Mouse (Mus musculus): ENCODE results near the gene Gm10134.

The Gm10134 gene

DNA sequence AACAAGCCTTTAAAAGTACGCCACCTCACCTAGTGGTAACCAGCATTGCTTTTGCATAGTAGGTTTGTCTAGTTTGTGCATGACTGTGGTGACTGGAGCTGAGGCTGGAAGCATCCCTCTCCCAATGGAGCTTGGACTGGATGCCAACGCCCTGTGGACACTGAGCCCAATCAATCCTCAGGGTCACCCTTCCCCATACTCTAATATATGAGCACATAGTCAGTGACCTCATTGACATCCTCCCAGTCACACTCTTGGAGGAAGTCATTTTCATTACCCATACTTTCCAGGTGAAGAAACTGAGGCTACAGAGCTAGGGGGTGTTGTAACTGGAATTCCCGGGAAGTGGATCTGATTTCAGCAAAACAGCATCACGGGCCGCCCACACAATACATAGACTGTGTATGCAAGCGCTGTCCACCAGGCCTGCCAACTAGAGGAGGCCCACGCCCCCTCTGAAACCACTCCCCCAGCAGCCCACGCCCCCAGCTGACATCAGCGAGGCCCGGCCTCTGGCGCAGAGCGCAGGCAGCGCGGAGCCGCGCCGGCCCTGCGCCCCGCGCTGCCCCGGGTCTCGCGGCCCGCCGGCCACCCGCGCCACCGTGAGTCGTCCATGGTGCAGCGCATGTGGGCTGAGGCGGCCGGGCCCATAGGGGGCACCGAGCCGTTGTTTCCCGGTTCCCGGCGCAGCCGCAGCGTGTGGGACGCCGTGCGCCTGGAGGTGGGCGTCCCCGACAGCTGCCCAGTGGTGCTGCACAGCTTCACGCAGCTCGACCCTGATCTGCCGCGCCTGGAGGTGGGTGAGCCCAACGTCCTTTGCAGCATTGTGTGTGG lies 27.3 kb downstream of the Gm10134 start:
- peak; percentile 67 for DNase-seq (ENCODE audit: low read depth, low spot score)

DNA sequence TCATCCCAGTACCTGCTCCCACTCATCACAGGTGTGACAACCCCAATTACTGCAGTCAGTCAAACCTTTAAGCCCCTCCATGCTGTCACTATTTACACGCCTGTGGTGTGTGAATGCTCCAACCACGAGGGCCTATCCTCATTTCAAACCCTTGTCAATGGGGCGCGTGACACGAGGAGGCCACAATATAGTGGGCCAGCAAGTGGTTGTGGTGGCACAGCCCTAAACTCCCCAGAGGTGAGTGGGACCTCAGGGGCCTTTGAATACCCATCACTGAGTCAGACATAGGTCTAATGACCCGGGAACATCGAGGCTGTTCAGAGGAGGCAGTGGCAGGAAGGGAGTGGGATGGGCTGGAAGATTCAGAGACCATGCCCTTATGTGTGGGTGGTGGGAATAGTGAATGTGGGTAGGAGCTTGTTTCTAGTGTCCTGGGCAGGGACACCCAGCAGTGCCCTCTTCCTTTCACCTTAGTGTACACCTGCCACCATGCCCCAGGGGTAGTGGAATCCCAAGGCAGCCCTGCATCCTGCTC lies 28.1 kb downstream of the Gm10134 start:
- DNase-seq (ENCODE audit: low read depth, low spot score): no peak

DNA sequence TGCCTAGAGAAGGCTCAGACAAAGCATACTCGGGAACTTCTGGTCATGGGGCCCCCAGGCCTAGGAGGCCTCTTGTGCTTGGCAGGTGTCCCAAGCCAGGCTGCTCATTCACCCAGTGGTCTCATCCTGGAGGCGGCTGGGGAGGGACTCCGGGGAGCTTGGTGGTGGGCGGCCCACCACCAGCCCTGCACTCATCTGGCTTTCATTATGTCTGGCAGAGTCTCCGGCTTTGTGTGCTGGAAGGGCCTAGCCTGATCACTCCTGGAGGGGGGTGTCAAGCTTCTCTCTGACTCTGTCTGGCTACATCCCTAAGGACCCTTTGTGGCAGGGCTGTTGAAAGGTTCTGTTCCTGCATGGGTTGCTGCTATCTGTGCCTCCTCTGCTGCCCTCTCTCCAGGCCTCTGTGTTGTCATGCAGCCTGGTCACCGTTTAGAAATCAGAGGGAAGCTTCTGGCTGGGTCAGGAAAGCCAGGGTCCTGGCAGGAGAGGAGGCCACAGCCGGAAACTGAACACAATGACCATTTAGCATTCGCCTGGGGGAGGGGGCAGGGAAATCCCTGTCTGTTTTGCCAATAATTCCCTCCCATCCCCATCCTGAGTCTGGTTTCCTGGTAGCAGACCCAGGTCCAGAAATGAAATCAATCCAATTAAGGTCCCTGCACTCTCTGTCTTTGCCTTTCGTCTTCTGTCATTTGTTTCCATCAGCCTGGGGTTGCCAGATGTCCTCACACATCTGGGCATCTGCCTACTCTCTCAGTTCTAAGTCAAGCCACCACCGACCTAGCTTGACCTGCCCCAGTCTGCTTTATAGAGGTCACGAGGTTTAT lies 28.8 kb downstream of the Gm10134 start:
- DNase-seq (ENCODE audit: low read depth, low spot score): no peak

DNA sequence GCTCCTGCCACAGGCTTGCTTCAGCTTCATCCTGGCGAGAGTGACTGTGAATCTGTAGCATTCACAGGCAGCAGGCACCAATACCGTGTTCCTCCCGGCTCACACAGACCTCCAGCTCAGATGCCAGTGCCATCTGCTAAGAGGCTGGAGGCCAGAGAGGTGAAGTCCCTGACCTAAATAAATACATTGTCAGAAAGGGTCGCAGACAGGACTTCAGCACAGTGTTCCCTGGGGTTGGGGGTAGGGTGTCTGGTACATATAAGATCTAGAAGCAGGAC lies 29.3 kb downstream of the Gm10134 start:
- no peak for DNase-seq (ENCODE audit: low read depth, low spot score)

DNA sequence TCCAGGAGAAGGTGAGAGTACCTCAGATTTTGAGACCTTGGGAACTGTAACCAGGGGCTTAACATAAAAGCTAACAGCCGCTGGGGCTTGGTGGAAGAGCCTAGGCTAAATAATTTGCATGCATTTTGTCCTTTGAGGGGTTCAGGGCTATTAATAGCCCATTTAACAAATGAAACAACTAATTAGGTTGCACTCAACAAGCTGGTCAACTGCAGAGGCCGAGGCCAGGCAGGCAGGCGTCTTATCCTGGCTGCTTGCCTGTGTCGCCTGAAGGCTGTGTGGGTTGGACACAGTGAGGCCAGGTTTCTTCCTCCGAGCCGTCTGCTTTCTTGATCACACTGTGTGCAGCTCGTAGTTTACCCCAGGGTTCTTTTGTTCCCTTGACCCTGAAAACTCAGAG lies 29.8 kb downstream of the Gm10134 start:
- no peak for DNase-seq (ENCODE audit: low read depth, low spot score)

DNA sequence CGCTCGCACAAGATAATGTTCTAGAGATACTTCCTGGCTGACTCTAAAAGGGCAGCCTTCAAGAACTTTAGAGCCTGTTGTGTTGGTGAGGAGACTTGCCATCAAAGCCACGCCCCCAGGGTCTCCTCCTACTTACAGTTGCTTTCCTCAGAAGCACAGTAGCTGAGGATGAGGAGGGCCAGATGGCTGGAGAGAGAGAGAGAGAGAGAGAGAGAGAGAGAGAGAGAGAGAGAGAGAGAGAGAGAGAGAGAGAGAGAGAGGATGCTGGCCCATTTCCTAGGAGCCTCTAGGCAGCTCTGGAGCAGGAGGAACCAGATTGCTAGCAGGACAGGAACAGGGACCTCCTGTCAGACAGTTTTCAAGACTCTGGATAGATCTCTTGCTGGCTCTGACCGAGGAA lies 30.3 kb downstream of the Gm10134 start:
- DNase-seq (ENCODE audit: low read depth, low spot score): no peak

DNA sequence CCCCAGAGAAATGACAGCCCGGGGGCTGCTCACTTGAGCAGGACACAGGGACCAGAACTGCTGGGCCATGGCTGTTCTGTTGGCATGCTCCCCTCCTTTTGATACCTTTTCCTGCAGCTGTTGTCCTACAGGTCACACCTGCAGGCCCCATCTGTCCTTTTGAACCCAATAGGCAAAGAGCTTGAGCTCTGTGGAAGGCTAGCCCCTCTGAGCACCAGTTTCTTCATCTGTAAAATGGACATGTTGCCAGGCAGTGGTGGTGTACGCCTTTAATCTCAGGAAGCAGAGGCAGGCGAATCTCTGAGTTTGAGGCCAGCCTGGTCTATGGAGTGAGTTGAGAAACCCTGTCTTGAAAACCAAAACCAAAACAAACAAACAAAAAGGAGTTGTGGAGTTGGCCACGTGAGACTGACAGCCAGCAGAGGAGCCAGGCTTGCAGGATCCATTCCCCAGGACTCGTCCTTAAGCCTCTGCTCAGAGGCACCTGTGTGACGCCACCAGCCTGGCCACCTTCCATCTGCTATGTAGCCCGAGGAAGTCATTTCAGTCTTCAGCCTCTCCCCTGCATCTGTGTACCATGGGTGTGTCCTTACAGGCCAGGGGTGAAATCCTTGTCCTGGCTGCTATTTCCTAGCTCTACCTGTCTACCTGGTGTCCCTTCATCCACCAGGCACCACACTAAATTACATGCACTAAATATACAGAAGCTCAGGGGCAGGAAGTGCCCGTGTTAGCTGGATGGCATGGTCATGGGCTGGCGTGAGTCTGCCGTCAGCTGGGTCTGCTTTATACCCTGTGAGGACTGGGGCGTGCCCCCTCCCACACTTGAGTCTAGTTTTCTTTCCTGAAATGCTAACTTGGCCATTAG lies 31.1 kb downstream of the Gm10134 start:
- no peak for DNase-seq (ENCODE audit: low read depth, low spot score)

DNA sequence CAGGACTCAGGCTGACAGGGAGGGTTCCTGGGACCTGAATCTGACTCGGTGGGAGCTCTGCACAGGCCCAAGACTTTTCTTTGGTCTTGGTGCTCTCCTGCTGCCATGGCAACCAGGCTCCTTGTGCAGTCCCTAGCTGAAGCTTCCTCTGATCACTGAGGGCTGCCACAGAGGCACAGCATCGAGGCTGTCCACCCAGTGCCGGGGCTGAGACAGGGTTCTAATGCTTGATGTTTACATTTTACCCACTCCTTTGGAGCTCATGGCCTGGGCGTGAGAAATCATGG lies 31.7 kb downstream of the Gm10134 start:
- DNase-seq (ENCODE audit: low read depth, low spot score): no peak

DNA sequence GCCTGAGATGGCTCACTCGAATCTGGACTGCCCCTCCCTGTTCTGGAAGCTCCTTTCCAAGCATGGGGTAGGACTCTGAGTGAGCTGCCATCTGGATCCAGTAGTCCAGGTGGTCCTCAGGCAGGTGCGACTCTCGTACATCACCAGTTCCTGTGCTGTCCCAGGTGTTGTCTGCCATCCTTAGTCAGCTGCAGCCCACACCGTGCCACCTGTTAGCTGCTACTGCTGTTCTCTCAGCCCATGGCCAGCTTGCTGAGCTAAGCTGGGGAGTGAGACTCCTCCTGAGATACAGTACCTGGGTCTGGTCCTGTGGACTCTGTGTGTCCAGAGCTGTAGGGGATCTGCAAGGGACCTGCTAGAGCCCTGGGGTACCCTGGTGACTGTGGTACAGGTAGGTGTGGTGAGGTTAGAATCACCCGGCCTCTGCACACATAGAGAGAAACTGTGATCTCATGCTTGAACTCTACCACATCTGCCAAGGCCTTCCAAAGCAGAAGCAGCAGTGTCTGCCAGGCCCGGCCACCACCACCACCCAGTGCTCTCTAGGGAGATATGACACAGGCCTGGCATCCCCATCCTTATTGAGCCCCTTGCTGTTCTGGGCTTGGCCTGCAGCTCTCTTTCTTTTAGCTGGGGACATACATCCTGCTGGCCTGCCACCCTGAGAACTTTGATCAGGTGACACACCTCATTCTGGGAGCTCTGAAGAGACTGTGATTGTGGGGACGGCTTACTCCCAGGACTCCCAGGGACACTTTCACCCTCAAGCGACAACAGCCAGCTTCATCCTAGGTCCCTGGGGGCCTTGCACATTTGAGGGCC lies 32.3 kb downstream of the Gm10134 start:
- DNase-seq (ENCODE audit: low read depth, low spot score): no peak

DNA sequence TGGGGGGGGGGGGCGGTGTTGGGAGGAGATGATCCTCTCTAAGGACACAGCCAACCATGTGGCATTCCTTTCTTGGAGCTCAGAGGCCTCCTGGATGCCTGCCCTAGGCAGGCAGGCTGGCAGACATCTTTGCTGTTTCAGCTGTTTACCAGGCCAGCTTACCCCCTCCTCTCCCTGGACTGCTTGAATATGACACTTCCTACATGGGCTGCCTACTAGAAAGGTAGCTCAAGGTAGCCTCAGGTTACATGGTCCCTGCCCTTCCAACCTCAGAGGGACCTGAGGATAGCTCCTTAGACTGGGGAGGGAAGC lies 32.9 kb downstream of the Gm10134 start:
- no peak for DNase-seq (ENCODE audit: low read depth, low spot score)

DNA sequence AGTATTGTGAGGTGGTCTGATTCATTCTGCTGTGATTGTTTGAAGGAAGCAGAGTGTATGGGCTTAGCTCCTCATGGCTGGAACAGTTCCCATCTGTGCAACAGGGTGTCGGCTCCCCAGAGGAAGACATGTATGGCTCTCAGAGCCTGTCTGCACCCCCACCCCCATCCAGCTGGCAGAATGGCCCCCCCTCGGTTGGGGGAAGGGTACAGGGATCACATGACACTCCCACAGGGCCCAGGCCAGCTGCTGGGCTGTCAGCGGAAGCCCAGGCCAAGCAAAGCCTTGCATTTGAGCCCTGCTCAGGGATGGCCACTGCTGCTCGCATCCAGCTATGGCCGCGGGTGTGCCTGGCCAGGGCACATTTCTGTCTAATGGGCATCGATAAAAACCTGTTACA lies 33.3 kb downstream of the Gm10134 start:
- DNase-seq (ENCODE audit: low read depth, low spot score): no peak

DNA sequence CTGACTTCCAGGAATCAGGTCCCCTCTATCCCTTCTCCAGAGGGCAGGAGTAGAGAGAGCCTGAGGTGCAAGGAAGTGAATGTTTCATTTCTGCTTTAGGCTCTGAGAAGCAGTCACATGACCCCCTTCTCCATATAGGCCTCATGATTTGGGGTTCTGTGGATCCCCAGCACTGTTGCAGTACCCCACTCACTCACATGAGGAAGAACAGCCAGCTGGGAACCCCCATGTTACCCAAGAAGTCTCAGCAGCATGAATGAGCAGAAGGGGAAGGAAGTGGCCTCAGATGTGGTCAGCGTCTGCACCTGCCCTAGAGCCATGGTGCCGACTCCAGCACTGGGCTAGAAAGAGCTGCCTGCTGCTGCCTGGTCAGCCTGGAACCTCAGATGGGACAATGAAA lies 34.1 kb downstream of the Gm10134 start:
- no peak for DNase-seq (ENCODE audit: low read depth, low spot score)

DNA sequence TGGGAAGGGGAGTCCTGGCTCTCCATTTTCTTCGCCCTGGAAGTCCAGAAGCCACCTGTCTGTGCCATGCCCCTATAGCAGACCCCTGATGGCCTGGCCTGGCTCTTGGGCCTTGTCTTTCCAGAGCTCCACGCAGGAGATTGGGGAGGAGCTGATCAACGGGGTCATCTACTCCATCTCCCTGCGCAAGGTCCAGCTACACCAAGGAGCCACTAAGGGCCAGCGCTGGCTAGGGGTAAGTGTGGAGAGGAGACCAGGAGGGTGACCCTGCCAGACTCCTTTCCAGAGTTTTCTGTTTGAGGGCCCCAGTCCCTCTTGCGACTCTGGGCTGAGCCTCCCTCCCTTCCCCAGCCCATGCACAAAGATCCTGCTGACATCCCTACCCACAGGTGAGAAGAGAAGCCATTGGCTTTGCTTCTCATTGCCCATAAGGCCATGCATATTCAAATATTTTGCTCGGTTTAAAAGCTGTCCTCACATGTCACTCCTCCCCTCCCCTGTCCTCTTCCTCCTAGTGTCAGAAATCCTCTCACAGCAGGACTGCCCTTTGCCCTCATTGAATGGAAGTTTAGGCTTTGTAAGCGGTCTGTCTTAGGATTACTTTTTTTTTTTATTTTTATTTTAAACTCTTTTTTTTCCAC lies 34.8 kb downstream of the Gm10134 start:
- DNase-seq (ENCODE audit: low read depth, low spot score): no peak

DNA sequence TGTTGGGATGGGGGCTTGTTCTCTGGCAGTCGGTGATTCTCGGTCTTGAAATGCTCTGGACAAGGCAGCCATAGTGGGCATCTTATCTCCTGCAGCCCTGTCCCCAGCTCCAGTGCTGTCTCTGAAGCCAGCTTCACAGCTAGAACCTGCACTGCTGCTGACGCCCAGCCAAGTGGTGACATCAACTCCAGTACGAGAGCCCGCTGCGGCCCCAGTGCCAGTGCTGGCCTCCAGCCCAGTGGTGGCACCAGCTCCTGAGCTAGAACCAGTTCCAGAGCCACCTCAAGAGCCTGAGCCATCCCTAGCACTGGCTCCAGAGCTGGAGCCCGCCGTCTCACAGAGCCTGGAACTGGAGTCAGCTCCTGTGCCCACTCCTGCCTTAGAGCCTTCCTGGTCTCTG lies 38.0 kb downstream of the Gm10134 start:
- DNase-seq (ENCODE audit: low read depth, low spot score): no peak

DNA sequence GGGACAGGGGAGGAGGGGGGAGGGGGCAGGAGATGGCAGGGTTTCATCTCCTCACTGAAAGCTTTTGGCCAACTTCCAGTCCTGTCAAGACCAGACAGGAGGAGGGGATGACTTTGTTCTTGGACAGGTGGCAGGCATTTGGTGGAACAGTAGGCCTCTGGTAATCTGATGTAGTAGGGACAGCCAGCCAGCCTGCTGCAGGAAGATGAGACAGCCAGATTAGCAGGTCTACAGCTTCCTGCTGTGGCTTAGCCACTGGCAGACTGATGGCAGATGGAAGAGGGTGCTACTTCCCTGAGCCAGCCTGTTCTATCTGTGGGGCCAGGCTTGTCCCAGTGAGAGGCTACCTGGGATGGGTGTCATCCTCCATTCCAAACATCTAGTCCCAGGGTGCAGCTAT lies 40.1 kb downstream of the Gm10134 start:
- no peak for DNase-seq (ENCODE audit: low read depth, low spot score)

DNA sequence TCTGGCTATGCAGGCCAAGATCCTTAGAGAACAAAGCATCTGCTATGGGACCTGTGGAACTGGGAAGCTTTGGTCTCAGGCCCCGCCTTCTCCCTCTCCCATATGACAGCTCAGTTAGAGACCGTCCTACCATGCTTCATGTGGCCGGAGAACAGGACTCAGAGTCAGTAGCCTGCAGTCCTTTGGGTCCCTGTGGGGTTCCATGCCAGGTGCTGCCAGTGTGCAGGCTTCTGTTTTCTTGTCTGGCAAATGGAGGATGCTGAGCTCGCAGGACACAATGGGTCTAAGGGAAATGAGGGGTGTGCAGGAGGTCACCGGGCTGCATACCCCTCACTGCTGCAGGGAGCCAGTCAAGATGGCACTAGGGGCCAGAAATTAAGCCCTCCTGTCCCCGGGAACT lies 40.7 kb downstream of the Gm10134 start:
- DNase-seq (ENCODE audit: low read depth, low spot score): no peak

DNA sequence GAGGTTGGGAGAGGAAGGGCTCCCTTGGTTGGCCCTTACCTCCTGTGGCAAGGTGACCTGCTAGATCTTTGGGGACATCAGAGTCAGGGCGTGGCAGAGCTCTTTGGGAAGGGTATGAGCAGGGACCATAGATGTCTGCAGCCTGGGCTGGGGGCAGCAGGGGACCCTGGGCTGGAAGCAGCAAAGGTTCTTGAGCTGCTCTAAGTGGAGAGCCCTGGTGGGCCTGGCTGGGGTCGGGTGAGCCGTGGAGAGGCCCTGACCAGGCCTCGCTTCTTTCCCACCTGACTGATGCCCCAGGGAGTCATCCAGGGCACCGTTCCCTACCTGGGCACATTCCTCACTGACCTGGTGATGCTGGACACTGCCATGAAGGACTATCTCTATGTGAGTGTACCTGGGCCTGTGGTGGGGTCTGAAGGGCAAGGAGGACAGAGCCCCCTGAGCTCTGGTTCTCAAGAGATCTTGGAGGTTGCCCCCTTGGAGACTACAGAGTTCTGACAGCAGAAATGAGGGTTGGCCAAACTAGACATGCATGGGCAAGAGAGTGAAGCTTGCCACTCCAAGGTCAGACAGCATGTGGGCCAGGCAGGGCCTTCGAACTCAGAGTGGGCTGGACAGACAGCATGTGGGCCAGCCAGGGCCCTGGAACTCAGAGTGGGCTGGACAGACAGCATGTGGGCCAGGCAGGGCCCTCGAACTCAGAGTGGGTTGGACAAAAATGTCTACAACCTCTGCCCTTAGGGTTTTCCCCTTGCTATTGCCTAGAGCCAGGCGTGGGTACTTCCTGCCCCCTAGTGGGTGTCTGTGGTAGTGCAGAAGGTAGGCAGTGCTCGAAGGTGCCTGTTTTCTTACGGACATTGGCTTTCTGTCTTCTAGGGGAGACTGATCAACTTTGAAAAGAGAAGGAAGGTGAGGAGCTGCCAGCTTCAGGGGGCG lies 41.6 kb downstream of the Gm10134 start:
- DNase-seq (ENCODE audit: low read depth, low spot score): peak; percentile 49

DNA sequence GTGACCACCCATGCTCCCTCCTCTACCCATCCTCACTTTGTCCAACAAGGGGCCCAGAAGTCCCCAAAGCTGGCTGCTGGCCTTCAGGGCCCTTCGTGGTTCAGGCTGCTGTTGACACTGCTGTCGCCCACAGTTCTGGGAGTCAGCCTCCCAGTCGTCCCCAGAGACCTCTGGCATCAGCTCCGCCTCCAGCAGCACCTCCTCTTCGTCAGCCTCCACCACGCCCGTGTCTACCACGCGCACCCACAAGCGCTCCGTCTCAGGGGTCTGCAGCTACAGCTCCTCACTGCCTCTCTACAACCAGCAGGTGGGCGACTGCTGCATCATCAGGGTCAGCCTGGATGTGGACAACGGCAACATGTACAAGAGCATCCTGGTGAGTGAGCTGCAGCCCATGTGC lies 43.3 kb downstream of the Gm10134 start:
- no peak for DNase-seq (ENCODE audit: low read depth, low spot score)

DNA sequence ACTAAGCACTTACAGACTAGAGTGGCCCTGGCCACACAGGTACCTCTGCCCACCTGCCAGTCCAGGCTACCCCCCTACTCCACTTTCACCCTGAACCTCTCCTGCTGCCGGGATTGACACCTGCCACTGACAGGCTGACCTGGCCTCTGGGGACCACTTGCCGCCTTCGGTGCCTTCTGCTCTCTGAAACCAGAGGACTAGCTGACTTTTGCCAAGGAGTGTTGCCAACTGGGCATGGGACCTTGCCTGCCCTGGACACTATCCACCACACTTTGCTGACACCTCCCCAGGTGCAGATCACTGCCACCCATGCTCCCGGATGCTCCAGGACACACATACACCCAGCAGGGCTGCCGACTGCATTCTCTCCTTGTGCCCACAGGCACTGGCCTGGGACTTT lies 46.4 kb downstream of the Gm10134 start:
- DNase-seq (ENCODE audit: low read depth, low spot score): no peak

Measured in WW6 (cell line).